Mouse (Mus musculus): ENCODE results near the gene Alkal2. TPM values are rescaled to one million over a fixed set of nuclear protein-coding genes. Genes with fewer than 3 reads are reported as not detected.

The Alkal2 gene
- total RNA-seq, 1 experiment: not detected

DNA sequence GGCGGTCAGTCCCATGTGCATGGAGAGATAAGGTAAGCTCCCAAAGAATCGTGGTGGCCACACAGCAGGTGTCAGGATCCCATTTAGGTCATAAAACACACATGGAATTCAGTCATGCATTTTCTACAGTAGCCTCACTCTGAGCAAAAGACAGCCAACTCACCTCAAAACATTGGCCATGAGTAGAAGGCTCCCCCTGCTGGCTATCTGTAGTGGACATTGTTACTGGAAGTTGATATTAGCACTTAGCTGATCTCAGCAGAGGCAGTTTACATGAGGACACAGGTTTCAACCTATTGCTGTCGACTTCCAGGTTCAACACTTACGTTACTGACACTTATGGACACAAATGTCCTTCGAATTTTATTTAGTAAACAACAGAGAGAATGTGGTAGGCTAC, 5.9 kb downstream of the Alkal2 start:
- TF ChIP-seq MAFK (IDR thresholded peaks at IDR 0.05; ENCODE audit: insufficient read depth, low read depth, low read length): no peak
- TF ChIP-seq ZC3H11A (IDR thresholded peaks at IDR 0.05; ENCODE audit: borderline replicate concordance, low read depth, low read length): no peak
- no peak for TF ChIP-seq HCFC1 (IDR thresholded peaks at IDR 0.05; ENCODE audit: borderline replicate concordance, insufficient read depth, low read length)
- Histone ChIP-seq H3K4me3 (ENCODE audit: insufficient read depth in 1 of 2, low read depth in 1 of 2, low read length in 2 of 2, poor library complexity in 1 of 2, severe bottlenecking in 1 of 2) (no peak overlapping the region), H3K9ac (ENCODE audit: insufficient read depth, low read depth, low read length, poor library complexity, severe bottlenecking) (no peak overlapping the region), H3K9me3 (ENCODE audit: control insufficient read depth, insufficient read depth, low read depth, low read length) (no peaks in the 10 kb centered on the region), H3K27ac (ENCODE audit: insufficient read depth, low read depth, low read length, poor library complexity, severe bottlenecking) (no peak overlapping the region), H3K4me1 (ENCODE audit: control insufficient read depth in 2 of 2, insufficient read depth in 2 of 2, low read length in 2 of 2, poor library complexity in 1 of 2) (no peaks in the 10 kb centered on the region), H3K36me3 (ENCODE audit: control insufficient read depth, insufficient read depth, low read length, poor library complexity, severe bottlenecking) (no peaks in the 10 kb centered on the region)
- peak; percentile 33 for DNase-seq (ENCODE audit: low read depth, low spot score)
- in situ Hi-C loops (cut with MboI; ENCODE audit: low sequenced_read_pairs in 2 of 2, unreplicated experiment in 2 of 2): no loop called here

DNA sequence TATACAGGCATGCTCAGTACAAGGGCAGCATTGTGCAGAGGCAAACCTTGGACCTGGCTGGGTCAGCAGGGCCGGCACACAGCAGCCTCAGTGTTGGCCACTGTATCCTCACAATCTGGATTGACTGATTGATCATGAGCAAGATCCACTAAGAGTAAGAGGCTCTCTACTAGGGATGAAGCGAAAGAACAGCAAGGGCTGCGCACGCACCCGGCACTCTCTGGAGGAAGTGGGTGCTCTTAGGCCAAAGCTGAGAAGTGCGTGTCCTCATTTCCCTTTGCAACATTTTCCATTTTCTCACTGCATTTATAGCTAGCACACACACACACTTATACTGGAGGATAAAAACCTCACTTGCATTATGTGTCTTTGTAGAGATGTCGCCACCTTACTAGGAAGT, 7.3 kb downstream of the Alkal2 start:
- Histone ChIP-seq H3K9me3 (ENCODE audit: control insufficient read depth, insufficient read depth, low read depth, low read length) (no peaks in the 10 kb centered on the region), H3K9ac (ENCODE audit: insufficient read depth, low read depth, low read length, poor library complexity, severe bottlenecking) (no peak overlapping the region), H3K4me3 (ENCODE audit: insufficient read depth in 1 of 2, low read depth in 1 of 2, low read length in 2 of 2, poor library complexity in 1 of 2, severe bottlenecking in 1 of 2) (no peak overlapping the region), H3K4me1 (ENCODE audit: control insufficient read depth in 2 of 2, insufficient read depth in 2 of 2, low read length in 2 of 2, poor library complexity in 1 of 2) (no peaks in the 10 kb centered on the region), H3K27ac (ENCODE audit: insufficient read depth, low read depth, low read length, poor library complexity, severe bottlenecking) (no peak overlapping the region), H3K36me3 (ENCODE audit: control insufficient read depth, insufficient read depth, low read length, poor library complexity, severe bottlenecking) (no peaks in the 10 kb centered on the region)
- in situ Hi-C loops (cut with MboI; ENCODE audit: low sequenced_read_pairs in 2 of 2, unreplicated experiment in 2 of 2): no loop called here
- TF ChIP-seq CHD2 (IDR thresholded peaks at IDR 0.05; ENCODE audit: low read depth, low read length): no peak
- TF ChIP-seq MAFK (IDR thresholded peaks at IDR 0.05; ENCODE audit: insufficient read depth, low read depth, low read length): no peak
- TF ChIP-seq HCFC1 (IDR thresholded peaks at IDR 0.05; ENCODE audit: borderline replicate concordance, insufficient read depth, low read length): no peak
- no peak for TF ChIP-seq ZNF384 (IDR thresholded peaks at IDR 0.05; ENCODE audit: low read depth, low read length)
- no peak for TF ChIP-seq ZC3H11A (IDR thresholded peaks at IDR 0.05; ENCODE audit: borderline replicate concordance, low read depth, low read length)
- no peak for DNase-seq (ENCODE audit: low read depth, low spot score)

- Histone ChIP-seq H3K9ac (ENCODE audit: insufficient read depth, low read depth, low read length, poor library complexity, severe bottlenecking) (no peak overlapping the region), H3K9me3 (ENCODE audit: control insufficient read depth, insufficient read depth, low read depth, low read length) (no peaks in the 10 kb centered on the region), H3K36me3 (ENCODE audit: control insufficient read depth, insufficient read depth, low read length, poor library complexity, severe bottlenecking) (peaks cover 5% of the 10 kb centered on the region), H3K4me3 (ENCODE audit: insufficient read depth in 1 of 2, low read depth in 1 of 2, low read length in 2 of 2, poor library complexity in 1 of 2, severe bottlenecking in 1 of 2) (no peak overlapping the region), H3K4me1 (ENCODE audit: control insufficient read depth in 2 of 2, insufficient read depth in 2 of 2, low read length in 2 of 2, poor library complexity in 1 of 2) (no peaks in the 10 kb centered on the region), H3K27ac (ENCODE audit: insufficient read depth, low read depth, low read length, poor library complexity, severe bottlenecking) (no peak overlapping the region)
- in situ Hi-C loops (cut with MboI; ENCODE audit: low sequenced_read_pairs in 2 of 2, unreplicated experiment in 2 of 2): no loop called here
- no peak for DNase-seq (ENCODE audit: low read depth, low spot score)
- TF ChIP-seq HCFC1 (IDR thresholded peaks at IDR 0.05; ENCODE audit: borderline replicate concordance, insufficient read depth, low read length): no peak
- TF ChIP-seq ZC3H11A (IDR thresholded peaks at IDR 0.05; ENCODE audit: borderline replicate concordance, low read depth, low read length): no peak
- no peak for TF ChIP-seq ZNF384 (IDR thresholded peaks at IDR 0.05; ENCODE audit: low read depth, low read length)
- no peak for TF ChIP-seq CHD2 (IDR thresholded peaks at IDR 0.05; ENCODE audit: low read depth, low read length)
- no peak for TF ChIP-seq MAFK (IDR thresholded peaks at IDR 0.05; ENCODE audit: insufficient read depth, low read depth, low read length)
These were observed 12.9 kb downstream of the Alkal2 start for GRCm38 (mm10) chr12:30897039-30897438.

GRCm38 (mm10) chr12:30908658-30909057, 24.5 kb downstream of the Alkal2 start:
- no peaks in the 10 kb centered on the region for H3K9me3 ChIP-seq (ENCODE audit: control insufficient read depth, insufficient read depth, low read depth, low read length)
- DNase-seq (ENCODE audit: low read depth, low spot score): no peak
- H3K9ac ChIP-seq (ENCODE audit: insufficient read depth, low read depth, low read length, poor library complexity, severe bottlenecking): no peak overlapping the region
- H3K27ac ChIP-seq (ENCODE audit: insufficient read depth, low read depth, low read length, poor library complexity, severe bottlenecking): no peak overlapping the region
- in situ Hi-C loops (cut with MboI; ENCODE audit: low sequenced_read_pairs in 2 of 2, unreplicated experiment in 2 of 2): no loop called here
- no peak for TF ChIP-seq CHD2 (IDR thresholded peaks at IDR 0.05; ENCODE audit: low read depth, low read length)
- no peak for TF ChIP-seq ZNF384 (IDR thresholded peaks at IDR 0.05; ENCODE audit: low read depth, low read length)
- TF ChIP-seq HCFC1 (IDR thresholded peaks at IDR 0.05; ENCODE audit: borderline replicate concordance, insufficient read depth, low read length): no peak
- no peak for TF ChIP-seq MAFK (IDR thresholded peaks at IDR 0.05; ENCODE audit: insufficient read depth, low read depth, low read length)
- no peak for TF ChIP-seq ZC3H11A (IDR thresholded peaks at IDR 0.05; ENCODE audit: borderline replicate concordance, low read depth, low read length)
- H3K4me3 ChIP-seq (ENCODE audit: insufficient read depth in 1 of 2, low read depth in 1 of 2, low read length in 2 of 2, poor library complexity in 1 of 2, severe bottlenecking in 1 of 2): no peak overlapping the region
- no peaks in the 10 kb centered on the region for H3K4me1 ChIP-seq (ENCODE audit: control insufficient read depth in 2 of 2, insufficient read depth in 2 of 2, low read length in 2 of 2, poor library complexity in 1 of 2)
- peaks cover 7% of the 10 kb centered on the region; the same call in 1 of the 2 replicates for H3K36me3 ChIP-seq (ENCODE audit: control insufficient read depth, insufficient read depth, low read length, poor library complexity, severe bottlenecking)

GRCm38 (mm10) chr12:30909881-30910280, 25.8 kb downstream of the Alkal2 start:
- no peak for DNase-seq (ENCODE audit: low read depth, low spot score)
- H3K4me1 ChIP-seq (ENCODE audit: control insufficient read depth in 2 of 2, insufficient read depth in 2 of 2, low read length in 2 of 2, poor library complexity in 1 of 2): no peaks in the 10 kb centered on the region
- in situ Hi-C loops (cut with MboI; ENCODE audit: low sequenced_read_pairs in 2 of 2, unreplicated experiment in 2 of 2): no loop called here
- TF ChIP-seq CHD2 (IDR thresholded peaks at IDR 0.05; ENCODE audit: low read depth, low read length): no peak
- H3K9ac ChIP-seq (ENCODE audit: insufficient read depth, low read depth, low read length, poor library complexity, severe bottlenecking): no peak overlapping the region
- H3K9me3 ChIP-seq (ENCODE audit: control insufficient read depth, insufficient read depth, low read depth, low read length): no peaks in the 10 kb centered on the region
- H3K4me3 ChIP-seq (ENCODE audit: insufficient read depth in 1 of 2, low read depth in 1 of 2, low read length in 2 of 2, poor library complexity in 1 of 2, severe bottlenecking in 1 of 2): no peak overlapping the region
- H3K36me3 ChIP-seq (ENCODE audit: control insufficient read depth, insufficient read depth, low read length, poor library complexity, severe bottlenecking): peaks cover 2% of the 10 kb centered on the region; the same call in 1 of the 2 replicates
- H3K27ac ChIP-seq (ENCODE audit: insufficient read depth, low read depth, low read length, poor library complexity, severe bottlenecking): no peak overlapping the region

Measured in ES-E14 (cell line).